Mouse (Mus musculus) lung, embryonic 15.5 days (tissue): Measurements from ENCODE around the gene Gm37240. TPM values are rescaled to one million over a fixed set of nuclear protein-coding genes. Genes with fewer than 3 reads are reported as not detected.
A peak's percentile ranks its signal among the peaks of the same experiment; 100 is the strongest.

Experiments
- ATAC-seq: fragments of 200-750 bp; cut with Nextera tagmentation; 2 replicates; pipeline ENCODE4 v1.8.0; 2017; ENCODE audit warnings: moderate number of reproducible peaks, borderline replicate concordance; ENCODE audit not compliant: low FRiP score, low TSS enrichment; ENCODE audit errors: extremely low read depth
- H3K27ac ChIP-seq: fragments of 300-500 bp; sonication (generic); 2 replicates; pipeline ENCODE4 v1.5.1; 2015; ENCODE audit warnings: moderate library complexity, mild to moderate bottlenecking, inconsistent platforms
- H3K27me3 ChIP-seq: fragments of 300-500 bp; sonication (generic); 2 replicates; pipeline ENCODE4 v1.6.1; 2015; ENCODE audit warnings: inconsistent platforms
- H3K36me3 ChIP-seq: fragments of 300-500 bp; sonication (generic); 2 replicates; pipeline ENCODE4 v1.6.1; 2015; ENCODE audit warnings: inconsistent platforms
- H3K4me1 ChIP-seq: fragments of 300-500 bp; sonication (generic); 2 replicates; pipeline ENCODE4 v1.6.1; 2015; ENCODE audit warnings: inconsistent platforms
- H3K4me2 ChIP-seq: fragments of 300-500 bp; sonication (generic); 2 replicates; pipeline ENCODE4 v1.6.1; 2015; ENCODE audit warnings: inconsistent platforms, mild to moderate bottlenecking, moderate library complexity
- H3K4me3 ChIP-seq: fragments of 300-500 bp; sonication (generic); 2 replicates; pipeline ENCODE4 v1.5.1; 2015; ENCODE audit warnings: mild to moderate bottlenecking, inconsistent platforms
- H3K9ac ChIP-seq: fragments of 300-500 bp; sonication (generic); 2 replicates; pipeline ENCODE4 v1.6.1; 2015; ENCODE audit warnings: inconsistent platforms
- H3K9me3 ChIP-seq: fragments of 300-500 bp; sonication (generic); 2 replicates; pipeline ENCODE4 v1.6.1; 2016; ENCODE audit warnings: inconsistent platforms
- WGBS: fragments of 180-500 bp; shearing (Covaris S2); methylation state at CpG from one replicate; pipeline ENCODE4 v1.1.7; 2015; 5-methylcytosine and 5-hydroxymethylcytosine counted together
- polyA plus RNA-seq: library from polyadenylated mRNA; unstranded; fragments of >200 nt; fragmentation: Nextera tagmentation; extraction: Ambion mirVana; gene quantifications from 2 replicates; pipeline ENCODE4 v1.2.1, GENCODE M21; 2015

Gene Gm37240
- polyA plus RNA-seq, 1 experiment from 2014 or later, result 8.8 TPM

DNA sequence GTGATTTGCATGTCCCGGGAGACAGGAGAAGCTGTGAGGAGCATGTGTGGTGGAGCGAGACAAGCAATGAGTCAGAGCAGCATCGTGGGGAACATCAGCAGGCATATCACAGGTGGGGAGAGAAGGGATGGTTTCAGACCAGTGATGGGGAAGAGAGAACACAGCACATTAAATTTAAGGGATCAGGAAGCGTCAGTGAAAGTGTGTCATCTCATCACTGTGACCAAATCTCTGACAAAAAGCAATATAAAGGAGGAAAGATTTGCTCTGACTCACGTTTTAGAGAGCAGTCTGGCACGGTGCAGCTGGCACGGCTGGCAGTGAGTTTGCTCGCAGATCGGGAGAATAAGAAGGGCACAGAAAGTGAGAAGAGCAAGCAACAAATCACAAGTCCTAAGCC, 592.1 kb downstream of the Gm37240 start:
- no peak overlapping the region for H3K9ac ChIP-seq
- H3K4me1 ChIP-seq, result no peaks in the 10 kb centered on the region
- no peak for ATAC-seq
- no peak overlapping the region for H3K4me2 ChIP-seq
- H3K27me3 ChIP-seq, result no peaks in the 10 kb centered on the region
- H3K36me3 ChIP-seq, result no peaks in the 10 kb centered on the region
- H3K4me3 ChIP-seq, result no peak overlapping the region
- WGBS, result 82% methylated on average over 9 of the region's 9 CpGs
- no peaks in the 10 kb centered on the region for H3K9me3 ChIP-seq
- H3K27ac ChIP-seq, result no peak overlapping the region

DNA sequence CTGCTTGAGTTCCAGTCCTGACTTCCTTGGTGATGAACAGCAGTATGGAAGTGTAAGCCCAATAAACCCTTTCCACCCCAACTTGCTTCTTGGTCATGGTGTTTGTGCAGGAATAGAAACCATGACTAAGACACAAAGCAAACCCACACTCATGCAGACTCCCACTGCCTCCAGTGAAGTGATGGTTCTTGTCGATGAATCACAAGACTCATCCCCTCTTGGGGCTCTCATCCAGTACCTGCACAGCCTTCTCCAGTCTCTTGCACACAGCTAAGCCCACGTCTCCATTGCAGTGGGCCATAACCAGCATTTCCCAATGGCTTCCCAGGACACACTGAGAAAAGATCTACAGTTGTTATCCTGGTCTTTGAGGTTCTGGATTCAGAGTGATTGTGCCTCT, 599.7 kb downstream of the Gm37240 start:
- 61% methylated on average over 2 of the region's 2 CpGs for WGBS
- Histone ChIP-seq H3K36me3 (no peaks in the 10 kb centered on the region), H3K27me3 (no peaks in the 10 kb centered on the region), H3K9ac (no peak overlapping the region), H3K9me3 (no peaks in the 10 kb centered on the region), H3K4me2 (no peak overlapping the region), H3K4me3 (no peak overlapping the region), H3K27ac (no peak overlapping the region), H3K4me1 (no peaks in the 10 kb centered on the region)
- ATAC-seq, result no peak

DNA sequence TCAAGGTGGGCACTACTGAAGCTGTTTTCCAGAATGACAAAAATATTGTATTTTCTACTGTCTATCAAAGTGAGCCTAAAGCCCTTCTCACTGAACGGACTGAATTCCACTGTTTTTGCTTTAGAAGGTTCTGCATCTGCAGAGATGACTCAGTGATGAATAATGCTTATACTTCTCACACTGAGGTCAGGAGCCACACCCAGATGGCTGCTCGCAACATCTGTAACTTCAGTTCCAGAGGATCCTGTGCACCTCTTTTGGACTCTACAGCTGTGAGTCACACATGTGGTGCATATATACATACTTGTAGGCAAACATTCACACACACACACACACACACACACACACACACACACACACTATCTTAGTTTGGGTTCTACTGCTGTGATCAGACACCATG, 602.8 kb downstream of the Gm37240 start:
- Histone ChIP-seq H3K4me2 (no peak overlapping the region), H3K9ac (no peak overlapping the region), H3K36me3 (no peaks in the 10 kb centered on the region), H3K27me3 (no peaks in the 10 kb centered on the region), H3K27ac (no peak overlapping the region), H3K4me3 (no peak overlapping the region), H3K4me1 (no peaks in the 10 kb centered on the region), H3K9me3 (no peaks in the 10 kb centered on the region)
- WGBS, result 72% methylated on average over 2 of the region's 2 CpGs
- no peak for ATAC-seq

DNA sequence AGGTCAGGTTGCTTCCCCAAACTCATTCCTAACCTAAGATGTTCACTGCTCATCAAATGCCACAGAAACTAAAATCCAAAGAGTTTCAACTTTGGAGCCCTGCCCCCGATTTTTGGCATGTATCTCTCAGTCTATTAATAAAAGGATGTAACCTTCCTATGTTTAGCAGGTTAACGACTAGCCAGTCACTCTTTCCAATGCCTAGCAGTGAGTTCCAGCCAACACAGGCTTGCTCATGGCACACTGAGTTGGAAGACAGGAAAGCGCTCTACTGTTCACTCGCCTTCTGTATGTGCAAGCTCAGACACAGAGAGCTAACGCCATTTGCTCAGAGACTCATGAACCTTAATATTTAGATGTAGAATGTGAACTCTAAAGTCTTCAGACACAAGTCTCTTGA, 604.5 kb downstream of the Gm37240 start:
- H3K27ac ChIP-seq, result no peak overlapping the region
- no peaks in the 10 kb centered on the region for H3K36me3 ChIP-seq
- H3K4me1 ChIP-seq, result no peaks in the 10 kb centered on the region
- no peaks in the 10 kb centered on the region for H3K27me3 ChIP-seq
- WGBS, result 79% methylated on average over 5 of the region's 5 CpGs
- no peaks in the 10 kb centered on the region for H3K9me3 ChIP-seq
- H3K9ac ChIP-seq, result no peak overlapping the region
- H3K4me2 ChIP-seq, result no peak overlapping the region
- no peak overlapping the region for H3K4me3 ChIP-seq
- ATAC-seq, result no peak

DNA sequence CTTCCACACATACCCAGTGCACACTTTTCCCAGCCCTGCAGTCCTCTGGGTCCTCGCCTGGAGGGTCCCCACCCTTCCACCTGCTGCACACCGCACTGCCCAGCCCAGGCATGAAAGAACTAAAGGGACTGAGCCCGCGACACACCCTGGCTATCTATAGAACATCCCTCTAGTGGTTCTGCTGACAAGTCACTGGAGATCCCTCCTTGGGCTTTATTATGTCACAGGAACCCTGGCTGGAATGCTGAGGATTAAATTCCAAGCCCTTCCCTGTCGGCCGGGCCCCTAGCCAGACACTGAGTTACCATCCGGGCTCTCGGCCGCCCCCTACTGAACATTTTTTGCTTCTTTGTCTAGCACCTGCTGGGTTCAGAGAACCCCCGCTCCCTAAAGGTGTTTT, 612.2 kb downstream of the Gm37240 start:
- Histone ChIP-seq H3K9ac (no peak overlapping the region), H3K27ac (no peak overlapping the region), H3K4me1 (no peaks in the 10 kb centered on the region), H3K4me2 (no peak overlapping the region), H3K4me3 (no peak overlapping the region), H3K9me3 (no peaks in the 10 kb centered on the region), H3K27me3 (no peaks in the 10 kb centered on the region), H3K36me3 (no peaks in the 10 kb centered on the region)
- peak; percentile 46; the same call in 1 of the 2 replicates for ATAC-seq
- 35% methylated on average over 10 of the region's 10 CpGs for WGBS

DNA sequence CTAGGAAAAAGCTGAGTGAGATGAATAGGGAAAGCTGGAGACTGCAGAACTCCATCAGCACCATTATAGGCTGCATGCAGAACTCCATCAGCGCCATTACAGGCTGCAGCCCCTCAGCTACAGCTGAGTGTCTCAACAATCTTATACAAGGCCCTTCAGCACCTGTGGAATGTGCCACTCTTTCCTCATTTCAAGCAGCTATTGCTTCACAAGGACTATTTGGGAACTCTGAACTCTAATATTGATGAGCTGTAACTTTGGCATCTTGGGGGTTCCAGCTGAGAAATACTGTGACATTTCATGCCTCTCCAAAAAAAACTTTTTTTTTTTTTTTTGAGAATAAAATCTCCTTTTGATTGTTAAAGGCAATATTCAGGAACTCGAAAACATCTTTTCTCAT, 615.8 kb downstream of the Gm37240 start:
- H3K4me2 ChIP-seq, result no peak overlapping the region
- H3K27ac ChIP-seq, result no peak overlapping the region
- H3K4me1 ChIP-seq, result no peaks in the 10 kb centered on the region
- no peaks in the 10 kb centered on the region for H3K36me3 ChIP-seq
- no peaks in the 10 kb centered on the region for H3K27me3 ChIP-seq
- no peaks in the 10 kb centered on the region for H3K9me3 ChIP-seq
- H3K4me3 ChIP-seq, result no peak overlapping the region
- H3K9ac ChIP-seq, result no peak overlapping the region
- ATAC-seq, result no peak
- 64% methylated on average over 2 of the region's 2 CpGs for WGBS

DNA sequence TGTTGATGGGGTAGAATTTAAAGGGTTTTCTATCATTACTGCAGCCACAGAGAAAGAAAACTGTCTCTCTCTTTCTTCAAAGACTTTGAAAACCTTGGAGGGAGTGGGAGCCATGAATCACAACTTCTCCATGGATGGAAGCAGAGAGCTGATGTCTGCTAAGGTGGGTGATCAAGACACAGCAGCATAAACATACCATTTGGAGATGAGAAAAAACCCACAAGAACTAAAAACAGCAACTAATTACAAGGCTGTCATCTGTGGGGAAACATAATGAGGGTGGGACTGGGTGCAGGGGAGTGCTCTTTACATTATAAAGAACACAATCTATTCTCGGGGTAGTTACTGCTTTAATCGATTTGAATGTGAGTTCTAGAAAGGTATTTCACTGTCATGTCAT, 622.4 kb downstream of the Gm37240 start:
- Histone ChIP-seq H3K9ac (no peak overlapping the region), H3K27me3 (no peaks in the 10 kb centered on the region), H3K4me3 (no peak overlapping the region), H3K9me3 (no peaks in the 10 kb centered on the region), H3K27ac (no peak overlapping the region), H3K4me2 (no peak overlapping the region), H3K36me3 (no peaks in the 10 kb centered on the region), H3K4me1 (no peaks in the 10 kb centered on the region)
- no peak for ATAC-seq
- 79% methylated on average over 2 of the region's 2 CpGs for WGBS

DNA sequence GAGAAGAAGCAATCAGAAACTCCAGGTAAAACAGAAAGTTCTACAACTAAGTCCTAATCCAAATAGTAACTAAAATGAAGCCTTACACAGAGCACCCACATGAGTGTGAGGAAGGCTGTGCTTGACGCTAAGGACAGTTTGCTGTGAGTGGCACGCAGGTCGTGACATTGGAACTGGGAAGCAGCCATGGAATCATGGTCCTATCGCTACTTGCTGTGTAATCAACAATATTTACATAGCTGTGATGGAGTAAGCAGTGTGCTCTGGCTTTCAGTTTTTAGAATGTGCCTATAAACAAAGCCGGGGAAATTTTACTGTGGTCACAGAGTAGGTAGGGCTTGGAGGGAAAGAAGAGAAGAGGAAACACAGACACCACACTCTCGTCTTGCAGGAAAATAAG, 622.8 kb downstream of the Gm37240 start:
- H3K9me3 ChIP-seq, result no peaks in the 10 kb centered on the region
- WGBS, result 49% methylated on average over 6 of the region's 6 CpGs
- H3K4me2 ChIP-seq, result no peak overlapping the region
- no peak for ATAC-seq
- H3K27ac ChIP-seq, result no peak overlapping the region
- H3K4me1 ChIP-seq, result no peaks in the 10 kb centered on the region
- no peak overlapping the region for H3K4me3 ChIP-seq
- no peak overlapping the region for H3K9ac ChIP-seq
- H3K27me3 ChIP-seq, result no peaks in the 10 kb centered on the region
- H3K36me3 ChIP-seq, result no peaks in the 10 kb centered on the region

DNA sequence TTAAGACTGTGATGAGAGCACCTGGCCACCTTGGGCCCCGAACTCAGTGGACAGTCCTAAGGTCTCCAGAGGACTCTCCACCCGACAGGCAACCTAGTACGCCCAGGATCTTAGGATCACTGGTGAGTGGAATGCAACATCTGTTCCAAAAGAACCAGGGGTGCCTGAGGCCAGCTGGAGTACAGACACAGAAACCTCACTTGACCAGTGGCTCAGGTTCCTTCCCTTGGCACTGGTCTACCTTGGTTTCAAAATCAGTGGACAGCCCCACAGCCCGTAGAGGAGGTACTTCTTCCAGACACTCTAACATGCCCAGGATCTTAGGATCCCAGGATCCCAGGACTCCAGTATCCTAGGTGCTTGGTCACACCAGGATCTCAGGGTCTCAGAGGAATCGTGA, 632.8 kb downstream of the Gm37240 start:
- ATAC-seq, result no peak
- WGBS, result 86% methylated on average over 5 of the region's 5 CpGs
- no peak overlapping the region for H3K27ac ChIP-seq
- no peaks in the 10 kb centered on the region for H3K9me3 ChIP-seq
- H3K27me3 ChIP-seq, result no peaks in the 10 kb centered on the region
- no peaks in the 10 kb centered on the region for H3K36me3 ChIP-seq
- no peak overlapping the region for H3K4me2 ChIP-seq
- no peaks in the 10 kb centered on the region for H3K4me1 ChIP-seq
- H3K4me3 ChIP-seq, result no peak overlapping the region
- no peak overlapping the region for H3K9ac ChIP-seq

DNA sequence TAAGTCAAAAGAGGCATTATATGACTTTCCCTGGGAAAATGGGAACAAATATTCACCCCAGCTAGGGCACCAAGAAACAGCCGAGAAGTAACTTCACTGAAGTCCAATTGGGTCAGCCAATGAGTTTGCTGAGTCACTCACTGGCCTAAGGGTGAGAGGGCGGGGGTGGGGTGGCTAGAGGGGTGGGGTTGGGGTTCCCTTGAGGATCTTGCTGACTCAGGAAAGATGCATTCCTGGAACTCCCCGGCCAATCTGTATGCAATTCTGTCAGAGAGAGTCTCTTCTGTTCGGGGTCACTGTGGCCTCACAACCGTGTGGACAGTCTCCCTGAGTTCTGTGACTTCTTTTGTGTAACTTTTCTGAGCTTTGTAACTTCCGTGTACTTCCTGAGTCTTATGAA, 635.7 kb downstream of the Gm37240 start:
- WGBS, result 75% methylated on average over 6 of the region's 6 CpGs
- no peak overlapping the region for H3K4me2 ChIP-seq
- no peak overlapping the region for H3K4me3 ChIP-seq
- no peak for ATAC-seq
- no peaks in the 10 kb centered on the region for H3K9me3 ChIP-seq
- H3K27ac ChIP-seq, result no peak overlapping the region
- no peaks in the 10 kb centered on the region for H3K36me3 ChIP-seq
- H3K27me3 ChIP-seq, result no peaks in the 10 kb centered on the region
- H3K4me1 ChIP-seq, result no peaks in the 10 kb centered on the region
- H3K9ac ChIP-seq, result no peak overlapping the region

DNA sequence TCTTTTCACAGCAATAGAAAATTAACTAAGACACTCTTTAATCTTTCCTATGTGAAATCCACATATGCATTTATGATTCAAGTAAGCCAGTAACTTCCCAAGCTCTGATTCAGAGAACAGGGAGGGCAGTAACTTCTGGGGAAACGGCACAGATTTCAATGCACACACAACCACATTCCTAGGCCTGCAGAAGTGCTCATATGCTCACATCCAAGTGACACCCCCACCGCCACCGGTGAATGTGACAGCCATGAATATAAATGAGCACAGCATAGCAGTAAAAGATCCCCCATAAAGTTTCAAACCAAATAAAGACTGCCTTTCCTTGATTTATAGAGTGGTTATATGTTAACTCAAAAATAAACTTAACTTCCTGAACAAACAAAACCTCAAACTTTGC, 641.2 kb downstream of the Gm37240 start:
- ATAC-seq, result no peak
- Histone ChIP-seq H3K36me3 (no peaks in the 10 kb centered on the region), H3K4me1 (no peaks in the 10 kb centered on the region), H3K9me3 (no peaks in the 10 kb centered on the region), H3K9ac (no peak overlapping the region), H3K4me2 (no peak overlapping the region), H3K27ac (no peak overlapping the region), H3K27me3 (no peaks in the 10 kb centered on the region), H3K4me3 (no peak overlapping the region)
- 50% methylated on average over 3 of the region's 3 CpGs for WGBS

DNA sequence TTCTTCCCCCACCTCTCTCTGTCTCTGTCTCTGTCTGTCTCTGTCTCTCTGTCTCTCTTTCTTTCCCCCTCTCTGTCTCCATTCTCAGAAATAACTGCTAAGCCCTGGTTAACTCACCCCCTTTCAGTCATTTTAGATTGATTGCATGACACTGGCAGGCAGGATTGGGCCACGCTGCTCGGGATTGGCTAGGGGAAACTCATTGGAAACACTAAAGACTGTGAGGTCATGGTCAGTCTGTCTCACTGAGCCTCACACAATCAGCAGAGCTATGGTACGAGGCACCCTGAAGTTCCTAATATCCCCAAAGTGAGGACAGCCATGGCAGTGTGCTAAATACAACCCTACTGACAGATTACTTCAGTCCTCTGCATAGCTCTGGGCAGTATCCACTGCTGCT, 650.8 kb downstream of the Gm37240 start:
- H3K9me3 ChIP-seq, result no peaks in the 10 kb centered on the region
- H3K27me3 ChIP-seq, result no peaks in the 10 kb centered on the region
- H3K4me1 ChIP-seq, result 0 out of 2 replicates have a peak, but pooled peaks cover 3% of the 10 kb centered on the region
- no peaks in the 10 kb centered on the region for H3K36me3 ChIP-seq
- H3K9ac ChIP-seq, result no peak overlapping the region
- no peak for ATAC-seq
- no peak overlapping the region for H3K4me3 ChIP-seq
- H3K4me2 ChIP-seq, result no peak overlapping the region
- WGBS, result 61% methylated on average over 3 of the region's 3 CpGs
- H3K27ac ChIP-seq, result no peak overlapping the region

DNA sequence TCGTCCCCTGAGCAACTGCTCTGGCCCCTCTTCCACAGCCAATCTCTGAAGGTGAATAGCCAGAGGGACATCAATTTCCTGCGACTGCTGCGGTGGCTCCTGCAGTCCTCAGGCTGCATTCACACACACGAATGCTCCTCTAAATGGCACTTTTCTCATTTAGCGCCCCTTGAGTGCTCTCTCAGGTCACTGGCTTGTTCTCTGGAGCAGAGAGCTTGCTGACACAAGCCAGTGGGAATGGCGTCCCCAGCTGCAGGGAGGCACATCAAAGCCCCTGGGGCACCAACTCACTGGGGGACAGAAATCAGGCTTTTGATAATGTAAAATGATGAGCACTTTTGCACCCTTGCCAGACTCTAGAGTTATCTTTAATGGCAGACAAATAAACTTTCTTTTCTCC, 654.5 kb downstream of the Gm37240 start:
- Histone ChIP-seq H3K9ac (no peak overlapping the region), H3K27me3 (no peaks in the 10 kb centered on the region), H3K36me3 (no peaks in the 10 kb centered on the region), H3K4me2 (no peak overlapping the region), H3K27ac (no peak overlapping the region), H3K9me3 (no peaks in the 10 kb centered on the region), H3K4me1 (no peaks in the 10 kb centered on the region), H3K4me3 (no peak overlapping the region)
- no peak for ATAC-seq
- 47% methylated on average over 6 of the region's 6 CpGs for WGBS
